Mouse (Mus musculus) megakaryocyte, embryonic 14.5 days (primary cell): ENCODE results near the gene Atp6v1b1.

Experiments used
- FLI1 ChIP-seq: IDR thresholded peaks from 2 replicates; pipeline ENCODE4 v1.6.1; 2012; ENCODE audit warnings: low read length, inconsistent platforms, mixed read lengths
- GATA1 ChIP-seq: IDR thresholded peaks from 3 replicates; pipeline ENCODE4 v1.6.1; 2012; ENCODE audit warnings: mixed read lengths, low read length, inconsistent platforms, borderline replicate concordance

DNA sequence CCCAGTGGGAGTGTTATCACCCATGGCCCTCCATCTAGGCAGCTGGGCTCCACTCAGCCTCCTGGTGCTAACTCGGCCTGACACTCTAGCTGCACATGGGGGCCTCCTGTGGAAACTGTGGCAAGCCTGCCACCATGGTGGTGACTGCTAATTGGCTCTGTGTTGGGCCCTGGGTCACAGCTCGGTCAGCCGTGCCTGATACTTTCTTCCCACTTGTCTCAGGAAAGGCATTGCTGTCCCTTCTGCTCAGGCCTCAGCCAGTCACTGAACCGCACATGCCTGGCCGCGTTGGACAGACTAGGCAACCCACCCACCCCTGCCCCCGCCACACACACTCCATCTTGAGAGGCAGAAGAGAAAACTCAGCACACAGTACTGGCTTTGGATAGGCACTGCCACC lies 45.8 kb downstream of the Atp6v1b1 start:
- TF ChIP-seq GATA1 = no peak
- TF ChIP-seq FLI1 = no peak
